Mouse (Mus musculus) cerebellum, postnatal 14 days (tissue): ENCODE results near the gene Bcl2.
A peak's percentile ranks its signal among the peaks of the same experiment; 100 is the strongest.

Source experiments
- DNase-seq, 2 experiments: peaks; one replicate each; pipeline ENCODE4 v3.0.0; 2021; ENCODE audit warnings: mixed read lengths in 2 of 2

Gene Bcl2

DNA sequence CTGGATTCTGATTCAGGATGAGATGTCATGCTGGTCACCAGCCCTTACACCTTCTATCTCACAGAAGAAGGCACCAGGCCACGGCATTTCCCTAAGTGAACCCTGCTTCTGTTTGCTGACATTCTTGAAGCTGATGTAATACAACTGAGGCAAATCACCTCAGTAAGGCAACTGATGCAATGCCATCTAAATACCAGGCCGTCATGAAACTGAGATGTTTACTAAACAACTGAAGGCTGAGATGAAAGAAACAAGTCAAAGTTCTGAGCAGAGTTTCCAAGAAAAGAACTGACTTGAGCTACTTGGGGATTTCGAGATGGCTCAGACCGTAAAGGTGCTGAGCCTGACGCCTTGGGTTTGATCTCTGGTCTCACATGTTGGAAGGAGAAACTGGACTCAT lies 97.1 kb downstream of the Bcl2 start:
- DNase-seq = no peak

DNA sequence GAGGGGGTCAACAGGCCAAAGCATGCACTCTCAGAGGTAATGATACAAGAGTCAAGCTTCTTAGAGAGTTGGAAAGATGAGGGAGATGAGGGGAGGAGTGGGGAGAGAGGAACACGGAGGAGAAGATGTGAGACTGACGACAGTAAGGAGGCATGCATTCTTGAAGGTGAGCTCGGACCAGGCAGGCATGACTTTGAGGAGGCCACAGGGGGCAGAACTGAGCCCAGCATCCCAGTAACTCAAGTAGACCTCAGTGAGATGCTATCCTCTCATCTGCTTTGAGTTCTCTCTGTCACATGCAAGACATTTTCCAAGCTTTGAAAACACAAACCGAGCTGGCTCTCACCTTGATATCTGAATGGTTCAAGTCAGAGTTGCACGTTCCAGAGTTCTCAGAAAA lies 100.7 kb downstream of the Bcl2 start:
- DNase-seq = no peak

DNA sequence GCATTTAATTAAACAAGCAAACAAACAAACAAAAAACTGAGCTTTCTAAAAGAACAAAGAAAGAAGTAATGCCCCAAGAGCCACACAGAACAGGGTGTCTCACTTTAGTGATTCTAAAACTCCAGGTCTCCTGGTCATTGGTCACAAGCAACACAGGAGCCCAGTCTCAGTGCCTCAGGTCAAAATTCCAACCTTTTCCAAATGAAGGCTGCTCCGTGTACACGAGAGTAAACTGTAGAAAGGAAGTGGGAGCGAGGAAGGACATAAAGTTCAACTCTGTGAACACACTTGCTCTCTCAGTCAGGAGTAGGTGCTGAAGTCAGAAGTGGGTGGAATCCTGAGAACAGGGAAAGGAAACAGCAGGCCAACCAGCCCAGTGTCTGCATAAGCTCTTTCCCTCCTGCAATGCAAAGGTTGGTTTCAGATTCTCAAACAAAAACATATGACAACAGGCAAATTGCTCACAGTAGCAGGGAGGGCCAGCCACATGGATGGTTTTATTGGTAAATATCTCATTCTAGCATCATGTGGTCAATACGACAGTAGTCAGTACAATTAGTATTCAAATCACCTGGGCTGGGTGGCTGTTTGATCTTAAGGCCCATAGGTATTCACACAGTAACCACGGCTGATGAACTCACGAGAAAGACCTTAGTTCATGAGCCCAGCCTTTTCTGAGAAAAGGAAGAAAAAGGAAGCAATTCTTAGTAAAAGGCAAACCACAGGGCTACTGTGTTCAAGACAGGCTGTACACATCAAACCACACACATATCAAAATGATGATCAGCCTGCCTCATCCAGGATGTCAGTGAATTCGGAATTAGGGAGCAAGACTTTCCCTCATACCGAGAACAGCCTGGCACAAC lies 101.7 kb downstream of the Bcl2 start:
- no peak for DNase-seq

DNA sequence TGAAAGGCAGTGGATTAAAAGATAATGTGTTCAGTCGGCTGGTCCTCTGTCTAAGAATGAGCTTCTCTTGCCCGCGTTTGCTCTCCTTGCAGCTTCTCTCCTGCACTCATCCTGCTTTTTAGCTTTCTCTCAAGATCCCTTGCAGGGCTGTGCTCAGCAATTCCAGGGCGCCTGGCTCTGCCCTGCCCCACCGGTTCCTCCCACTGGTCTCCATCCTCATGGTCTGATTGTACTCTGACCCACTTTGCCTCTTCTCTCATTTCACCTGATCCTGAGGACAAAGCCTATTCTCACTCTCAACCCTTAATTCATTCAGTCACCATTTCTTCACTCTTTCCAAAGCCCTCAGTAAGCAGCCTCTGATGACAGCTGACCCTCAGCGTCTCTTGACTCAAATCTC lies 102.8 kb downstream of the Bcl2 start:
- DNase-seq = peak in 1 of 2 experiments; percentile 9

DNA sequence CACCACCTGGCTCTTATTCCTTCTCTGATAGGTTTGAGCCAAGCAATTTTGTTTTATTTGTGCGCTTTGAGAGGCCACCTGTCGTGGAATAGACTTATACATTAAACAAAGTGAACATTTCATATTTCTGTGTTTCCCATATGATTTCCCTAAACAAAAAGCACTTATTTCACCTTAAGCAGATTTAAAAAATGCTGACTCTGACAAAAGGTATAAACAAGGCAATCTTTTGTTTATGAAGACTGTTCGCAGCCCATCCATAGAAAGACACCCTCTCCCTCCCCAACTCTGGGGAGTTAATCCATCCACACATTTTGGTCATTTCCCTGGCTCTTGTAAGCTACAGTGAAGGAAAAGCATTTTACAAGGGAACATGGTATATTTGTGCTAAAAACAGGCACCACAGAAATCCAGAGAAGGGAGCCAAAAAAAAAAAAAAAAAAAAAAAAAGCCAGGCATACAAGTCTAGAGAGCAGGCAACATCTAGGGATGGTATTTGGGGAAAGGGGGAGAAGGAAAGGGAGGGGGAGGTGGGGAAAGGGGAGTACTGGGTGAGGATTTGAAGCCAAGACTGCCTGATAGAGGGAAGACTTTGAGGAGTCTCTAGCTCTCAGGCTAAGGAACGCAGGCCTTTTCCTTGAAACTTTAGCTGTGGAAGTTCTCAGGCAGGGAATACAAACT lies 105.8 kb downstream of the Bcl2 start:
- peak in 1 of 2 experiments; percentile 30 for DNase-seq

DNA sequence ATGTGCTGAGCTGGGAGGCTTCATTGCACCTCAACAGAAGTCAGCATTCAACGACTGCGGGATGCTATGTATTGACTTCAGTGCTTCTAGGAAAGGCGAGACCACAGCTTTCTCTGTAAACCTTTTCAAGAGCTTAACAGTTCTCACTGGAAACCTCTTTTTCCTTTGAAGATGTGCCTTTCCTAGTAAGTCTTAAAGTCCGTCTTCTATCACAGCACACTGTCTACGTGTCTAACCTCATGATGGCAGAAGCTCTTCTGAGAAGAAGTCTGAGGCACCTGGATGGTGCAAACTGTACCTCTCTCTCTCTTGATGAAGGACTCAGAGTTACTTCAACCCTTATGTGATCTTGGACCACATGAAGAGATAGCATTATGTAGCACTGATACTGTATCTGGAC lies 107.1 kb downstream of the Bcl2 start:
- DNase-seq = no peak

DNA sequence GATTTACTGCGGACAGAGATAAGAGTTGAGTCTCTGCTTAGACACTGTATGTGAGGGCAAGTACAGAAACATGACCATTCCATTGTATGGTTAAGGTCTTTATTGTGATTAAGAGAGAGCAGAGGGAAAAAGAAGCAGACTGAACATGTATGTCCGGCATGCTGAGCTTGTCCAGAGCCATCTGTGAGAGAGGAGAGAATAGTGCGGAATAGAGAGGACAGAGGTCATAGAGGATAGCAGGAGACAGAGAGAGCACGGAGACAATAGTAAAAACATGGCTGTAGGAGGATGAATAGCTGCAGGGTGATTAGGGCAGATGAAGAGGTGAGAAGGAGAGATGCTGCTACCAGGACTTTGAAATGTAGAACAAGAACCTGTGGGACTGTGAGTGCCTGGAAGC lies 110.7 kb downstream of the Bcl2 start:
- no peak for DNase-seq

DNA sequence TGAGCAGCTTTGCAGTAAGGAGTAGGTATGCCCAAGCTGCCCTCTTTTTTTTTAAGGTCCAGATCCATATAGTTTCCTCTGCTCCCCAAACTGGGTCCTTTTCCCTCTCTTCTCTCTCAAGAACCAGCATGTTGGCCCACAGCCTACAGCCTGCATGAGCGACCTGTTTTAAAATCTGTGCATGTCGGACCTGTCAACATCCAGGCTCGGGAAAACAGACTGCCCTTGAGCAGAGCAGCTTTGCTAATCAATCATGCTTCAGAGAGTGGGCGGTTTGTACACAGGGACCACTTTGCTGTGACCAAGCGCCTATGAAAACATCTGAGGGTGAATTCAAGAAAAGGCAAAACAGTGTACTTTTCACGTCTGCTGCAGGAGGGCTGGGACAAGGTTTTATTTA lies 111.1 kb downstream of the Bcl2 start:
- peak; percentile 66 to 76 for DNase-seq

DNA sequence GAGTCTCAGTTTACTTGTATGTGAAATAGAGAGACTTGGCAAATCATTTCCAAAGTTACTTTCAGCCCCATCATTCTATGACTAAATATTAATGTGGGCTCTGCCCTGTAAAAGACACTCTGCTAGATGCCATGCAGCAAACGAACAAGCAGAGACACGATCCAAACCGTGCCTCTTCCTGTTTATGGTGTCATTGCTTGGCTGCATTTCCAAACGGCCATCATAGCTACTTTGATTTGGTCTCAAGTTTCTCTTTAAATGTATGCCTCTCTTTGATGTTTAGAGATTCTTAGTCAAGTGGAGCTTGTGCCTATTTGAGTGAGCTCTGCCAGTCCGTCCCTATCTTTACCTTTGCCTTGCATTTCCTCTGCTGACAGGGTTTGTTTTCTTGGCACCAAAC lies 111.5 kb downstream of the Bcl2 start:
- no peak for DNase-seq

DNA sequence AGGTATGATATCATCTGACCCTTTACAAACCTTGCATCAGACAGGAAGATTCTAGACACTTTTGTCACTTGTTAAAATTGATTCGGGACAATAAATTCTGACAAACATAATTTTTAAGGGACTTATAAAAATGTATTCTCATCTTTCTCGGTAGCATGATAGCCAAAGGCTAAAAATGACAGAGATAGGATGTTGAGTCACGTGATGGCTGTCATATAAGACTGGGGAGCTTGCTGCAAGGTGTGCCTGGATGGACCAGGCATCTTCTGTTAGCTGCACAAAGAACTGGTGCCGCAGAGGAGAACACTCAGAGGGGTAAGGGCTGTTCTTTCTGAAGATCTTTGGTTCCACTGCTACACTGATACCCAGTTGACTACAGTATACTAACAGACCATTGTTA lies 112.8 kb downstream of the Bcl2 start:
- DNase-seq = no peak

DNA sequence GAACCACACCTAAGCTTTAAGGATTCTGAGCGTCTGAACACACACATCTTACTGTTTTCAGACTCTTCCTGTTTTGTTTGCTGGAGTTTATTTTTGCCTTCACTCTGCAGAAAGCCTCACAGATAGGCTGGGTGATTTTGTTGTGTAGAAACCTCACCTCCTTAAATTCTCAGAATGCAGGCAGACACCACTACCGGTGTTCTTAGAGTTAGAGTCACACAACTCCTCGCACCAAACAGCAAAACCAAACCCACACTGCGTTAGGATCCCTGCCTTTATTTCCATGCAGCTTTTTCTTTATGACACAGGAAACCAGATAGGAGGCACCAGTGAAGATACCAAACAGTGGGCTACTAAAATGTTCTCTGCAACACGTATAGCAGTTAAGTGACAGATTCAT lies 113.2 kb downstream of the Bcl2 start:
- no peak for DNase-seq

DNA sequence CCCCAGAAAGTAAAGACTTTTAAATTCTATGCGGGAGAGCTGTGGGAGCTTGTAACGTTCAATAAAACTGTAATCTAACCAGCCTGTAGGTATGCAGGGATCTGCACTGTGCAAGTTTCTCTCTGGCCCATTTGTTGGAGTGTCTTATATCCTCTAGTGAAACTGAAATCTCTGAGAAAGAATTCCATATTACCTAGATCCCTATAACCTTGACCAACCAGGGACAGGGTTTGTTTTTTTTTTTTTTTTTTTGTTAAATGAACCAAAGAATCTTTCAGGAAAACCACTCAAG lies 115.8 kb downstream of the Bcl2 start:
- no peak for DNase-seq

DNA sequence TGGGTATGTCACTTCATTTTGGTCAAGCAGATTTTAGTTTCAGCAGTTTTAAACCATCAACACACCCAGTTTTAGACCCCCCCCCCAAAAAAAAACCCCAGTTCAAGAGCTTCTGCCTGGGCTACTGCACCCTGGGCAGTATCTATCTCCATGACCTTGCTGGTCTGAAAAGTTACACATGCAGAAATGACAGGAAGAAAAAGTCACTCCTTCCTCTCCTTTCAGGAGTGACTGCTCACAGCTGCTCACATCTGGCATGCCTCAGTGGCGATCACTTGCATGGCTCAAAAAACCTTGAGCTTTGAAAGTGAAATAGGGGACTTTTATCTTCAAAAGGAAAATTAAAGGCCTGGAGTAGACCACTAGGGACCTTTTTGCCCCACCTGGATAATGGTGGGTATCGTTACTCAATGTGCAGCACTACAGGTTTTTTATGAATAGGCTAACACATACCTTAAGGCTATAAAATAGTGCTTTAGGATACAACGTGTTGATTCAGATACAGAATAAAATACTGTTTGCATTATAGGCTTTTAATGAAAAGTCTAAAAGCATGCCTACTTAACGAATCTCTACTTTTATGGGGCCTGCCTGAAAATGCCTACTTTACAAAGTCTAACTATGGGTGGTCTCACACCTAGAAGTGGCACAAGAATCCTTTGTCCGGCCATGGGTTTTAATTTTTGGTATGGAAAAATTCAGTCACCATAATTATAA lies 116.3 kb downstream of the Bcl2 start:
- DNase-seq = no peak

DNA sequence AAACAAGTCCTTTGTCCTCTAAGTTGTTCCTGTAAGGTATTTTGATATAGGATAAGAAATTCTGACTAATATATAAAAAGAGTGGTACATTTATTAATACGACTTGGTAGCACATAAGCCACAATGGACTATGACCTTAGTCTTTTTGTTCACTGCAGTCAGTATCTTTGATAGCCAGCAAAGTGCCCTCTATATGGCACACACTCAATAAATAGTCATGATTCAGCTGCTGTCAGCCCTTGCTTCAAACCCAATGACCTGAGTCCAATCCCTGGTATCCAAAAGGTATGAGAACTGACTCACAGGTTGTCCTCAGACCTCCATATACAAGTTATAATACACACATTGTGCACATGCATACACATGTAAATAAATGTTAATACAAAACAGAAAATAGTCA lies 117.7 kb downstream of the Bcl2 start:
- no peak for DNase-seq

DNA sequence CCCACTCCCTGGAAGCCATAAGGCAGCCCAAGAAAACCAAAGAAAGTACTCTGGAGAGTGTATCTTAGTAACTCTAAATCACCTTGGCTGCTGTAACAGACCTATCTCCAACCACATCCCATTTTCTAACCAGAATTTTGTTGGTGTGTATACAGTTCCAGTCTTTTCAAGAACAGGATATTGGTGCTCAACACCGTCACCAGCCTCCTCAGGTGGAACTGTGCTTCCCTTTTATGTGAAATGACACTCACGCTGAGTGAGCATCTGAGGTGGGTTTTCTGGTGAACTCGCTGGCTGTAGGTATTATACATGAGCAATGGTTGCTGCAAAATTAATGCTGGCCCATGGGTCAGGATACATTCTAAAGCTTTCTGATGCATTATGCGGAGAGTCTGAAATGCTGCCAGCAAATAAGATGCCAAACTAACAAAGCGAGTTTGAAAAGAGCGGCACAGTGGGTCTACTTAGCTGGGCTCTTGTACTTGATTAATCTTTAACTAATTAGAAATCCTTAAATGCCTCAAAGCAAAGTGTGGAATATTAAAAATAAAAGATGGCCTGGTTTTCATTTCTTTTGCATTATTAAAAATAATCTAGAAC lies 118.7 kb downstream of the Bcl2 start:
- DNase-seq = no peak

DNA sequence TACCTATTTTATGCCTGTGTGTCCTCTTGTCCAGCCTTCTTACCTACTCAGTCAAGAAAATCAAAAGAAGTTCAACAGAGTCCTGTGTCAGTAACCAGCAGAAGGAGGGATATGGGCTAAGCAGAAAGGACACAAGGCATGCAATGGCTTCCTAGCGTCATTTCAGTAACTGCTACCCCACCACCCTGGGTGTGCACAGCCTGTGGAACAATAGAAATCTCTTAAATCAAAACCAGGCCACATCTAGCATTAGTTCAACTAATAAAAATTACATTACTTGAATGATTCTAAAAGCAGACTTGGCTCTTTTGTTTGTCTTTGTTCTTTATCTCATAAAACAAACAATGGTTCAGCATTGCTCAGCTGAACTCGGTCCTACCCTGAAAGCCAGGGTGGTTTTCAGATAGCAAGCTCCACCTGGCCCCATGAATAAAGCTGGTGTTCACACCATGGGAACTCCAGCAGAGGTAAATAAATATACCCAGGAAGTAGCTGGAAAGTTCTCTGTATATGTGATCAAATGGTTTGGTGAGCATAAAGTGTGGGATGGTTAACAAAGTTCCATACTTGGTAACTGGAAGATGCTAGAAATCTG lies 122.8 kb downstream of the Bcl2 start:
- DNase-seq = no peak

DNA sequence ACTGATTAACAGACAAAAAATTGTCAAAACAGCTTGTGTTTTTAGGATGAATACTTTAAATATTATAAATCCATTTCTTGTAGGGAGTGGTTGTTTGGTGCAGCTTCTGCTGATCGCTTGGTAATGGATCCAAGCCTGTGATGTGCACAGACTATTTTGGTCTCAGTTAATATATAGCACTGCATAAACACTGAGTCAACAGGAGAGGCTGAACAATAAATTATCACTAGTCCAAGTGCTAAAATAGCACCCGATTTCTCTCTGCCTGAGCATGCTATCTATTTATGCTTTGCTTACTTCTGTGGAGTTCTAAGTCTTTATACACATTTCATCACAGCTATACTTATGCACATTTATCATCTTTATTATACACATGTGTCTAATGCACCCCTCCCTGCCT lies 124.9 kb downstream of the Bcl2 start:
- no peak for DNase-seq

DNA sequence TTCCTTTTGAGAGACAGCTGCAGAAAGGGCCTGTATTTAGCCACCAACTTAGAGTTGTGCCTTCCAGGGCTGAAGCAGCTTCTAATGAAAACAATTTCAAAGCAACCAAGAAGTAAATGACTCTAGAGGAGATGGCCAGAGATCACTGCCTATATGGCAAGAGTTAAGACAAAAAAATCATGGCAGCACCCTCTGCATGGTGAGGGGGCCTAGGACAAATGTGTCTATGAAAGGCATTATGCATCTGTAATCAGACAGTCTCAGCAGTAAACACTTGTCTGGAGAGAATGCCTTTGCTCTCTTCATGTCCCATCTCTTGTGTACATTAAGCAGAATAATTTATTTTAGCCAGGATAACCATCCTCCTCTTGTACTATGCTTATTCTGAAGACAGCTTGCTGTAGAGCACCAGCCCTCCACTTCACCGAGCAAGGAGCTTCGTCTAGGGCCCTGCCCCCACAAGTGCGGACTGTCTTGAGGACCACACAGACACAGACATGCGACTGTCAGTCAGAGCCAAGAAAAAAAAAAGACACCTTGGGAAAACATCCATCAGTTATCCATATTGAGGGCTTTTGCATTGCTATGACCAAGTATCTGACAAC lies 126.1 kb downstream of the Bcl2 start:
- no peak for DNase-seq

DNA sequence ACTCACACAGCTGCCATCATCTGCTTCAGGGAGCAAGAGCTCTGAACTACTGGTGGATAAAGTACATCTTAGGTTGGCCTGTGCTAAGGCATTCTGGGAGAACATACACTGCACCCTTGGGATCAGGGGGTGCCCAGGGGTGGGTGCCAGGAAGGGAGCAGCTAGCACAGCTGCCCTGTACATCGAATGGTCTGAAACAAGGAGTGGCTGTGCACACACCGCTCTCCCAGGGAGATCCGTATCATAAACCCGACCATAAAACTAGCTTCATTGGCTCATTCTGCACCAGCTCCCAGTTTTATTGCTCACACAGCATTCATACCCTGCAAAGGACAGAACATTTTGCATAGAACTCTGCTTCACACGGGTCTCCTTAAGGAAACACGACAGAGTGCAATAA lies 127.3 kb downstream of the Bcl2 start:
- DNase-seq = no peak

DNA sequence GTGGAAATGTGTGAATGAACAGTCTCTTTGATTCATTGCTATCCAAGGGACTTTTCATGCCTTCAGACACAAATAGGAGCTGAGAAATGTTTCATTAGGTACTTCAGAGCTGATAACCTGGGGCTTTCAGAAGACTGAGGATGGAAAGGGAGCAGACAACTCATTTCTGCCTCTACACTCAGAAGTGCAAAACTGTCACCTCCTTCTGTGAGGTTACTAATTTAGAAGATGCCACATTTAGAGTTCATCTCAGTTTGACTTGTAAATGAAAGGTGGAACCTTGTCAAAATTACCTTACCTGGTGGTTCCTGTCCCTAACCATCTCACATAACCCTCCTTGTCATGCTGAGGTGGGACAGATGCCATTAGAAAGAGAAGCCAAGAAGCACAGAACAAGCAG lies 128.7 kb downstream of the Bcl2 start:
- peak in 1 of 2 experiments; percentile 26 for DNase-seq

DNA sequence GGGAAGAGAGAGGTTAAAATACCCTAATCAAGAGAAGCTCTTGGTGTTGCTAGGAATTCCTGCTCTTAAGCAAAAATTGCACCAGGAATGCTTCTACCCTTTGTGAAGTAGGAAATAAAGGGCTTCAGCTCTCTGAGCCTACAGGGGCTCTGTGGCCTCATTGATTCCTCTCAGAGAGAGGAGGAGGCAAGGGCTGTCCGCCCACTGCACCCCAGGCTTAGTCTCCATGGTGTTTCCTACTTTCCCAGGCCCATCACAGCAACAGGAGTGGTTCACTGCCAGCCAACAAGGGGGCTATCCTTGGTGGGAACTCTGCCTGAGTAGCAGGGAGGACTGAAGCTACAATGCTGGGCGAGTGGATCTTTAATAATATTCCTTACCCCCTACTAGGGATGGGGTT lies 129.2 kb downstream of the Bcl2 start:
- no peak for DNase-seq

DNA sequence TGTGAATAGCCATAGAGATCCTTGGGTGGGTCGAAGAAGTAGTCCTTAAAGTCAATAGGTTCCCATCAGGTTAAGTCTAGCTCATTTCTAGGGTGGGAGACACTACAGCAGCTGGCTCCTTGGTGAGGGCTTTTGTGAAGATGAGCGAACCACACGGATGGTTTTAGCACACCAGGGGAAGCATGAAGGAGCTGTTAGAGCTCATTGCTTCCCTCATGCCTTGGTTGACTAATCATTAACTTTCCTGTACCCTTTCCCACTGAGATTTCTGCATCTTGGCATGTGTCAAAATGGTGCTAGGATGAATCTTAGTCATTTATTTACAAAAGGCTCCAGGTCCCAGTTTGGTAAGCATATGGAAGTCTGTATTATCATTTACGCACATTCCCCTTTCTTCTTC lies 129.8 kb downstream of the Bcl2 start:
- DNase-seq = no peak
